Mouse (Mus musculus) olfactory bulb, adult 2 months (tissue): Measurements from ENCODE around the gene Myl7.

Experiments used
- CTCF ChIP-seq: fragments of 200-500 bp; IDR thresholded peaks from 2 replicates; pipeline ENCODE4 v1.5.1; 2012; ENCODE audit warnings: low read depth, mild to moderate bottlenecking, low read length, moderate library complexity; ENCODE audit not compliant: insufficient read depth
- POLR2A ChIP-seq: fragments of 200-500 bp; IDR thresholded peaks from 2 replicates; pipeline ENCODE4 v1.6.1; 2012; ENCODE audit warnings: mild to moderate bottlenecking, low read depth, low read length, moderate library complexity; ENCODE audit not compliant: insufficient read depth

DNA sequence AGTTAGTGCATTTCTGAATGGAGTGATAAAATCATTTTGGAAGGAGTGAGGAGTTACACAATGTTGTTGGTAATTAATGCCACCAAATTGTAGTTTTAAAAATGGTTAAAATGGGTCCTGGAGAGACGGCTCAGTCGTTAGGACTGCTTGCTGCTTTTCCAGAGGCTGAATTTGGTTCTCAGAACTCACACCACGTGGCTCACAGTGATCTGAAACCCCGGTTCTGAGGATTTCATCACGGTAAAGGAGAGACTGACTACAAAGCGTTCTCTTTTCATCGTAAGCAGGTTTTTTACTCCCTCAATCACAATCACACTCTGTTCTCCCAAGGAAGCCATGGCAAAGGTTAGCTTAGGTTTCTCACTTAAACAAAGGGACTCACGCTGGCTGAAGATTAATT is 26.1 kb upstream of the Myl7 start:
- TF ChIP-seq CTCF (no peak), POLR2A (no peak)
